Mouse (Mus musculus): ENCODE measurements around the gene Snrnp200.
"Not testable (repeated sequence)": the region's sequence is repeated elsewhere in the genome, so short reads cannot be mapped to it uniquely, and the experiment has no call there.

Snrnp200 gene

GRCm38 (mm10) chr2:127207547-127208451, at the start of gene Snrnp200, which contains the start of gene 1810024B03Rik:
Gene Snrnp200 (plus strand): TSS chr2:127208386.
Gene 1810024B03Rik (minus strand): TSS chr2:127208280.
- peak; percentile 93 for DNase-seq

- no peak for DNase-seq
Measured at GRCm38 (mm10) chr2:127165675-127166074, 42.5 kb upstream of the Snrnp200 start.

GRCm38 (mm10) chr2:127166261-127166660, 41.9 kb upstream of the Snrnp200 start:
- peak; percentile 10 for DNase-seq

- DNase-seq = peak; percentile 76
Measured at GRCm38 (mm10) chr2:127182598-127183381, 25.4 kb upstream of the Snrnp200 start.

- DNase-seq = no peak
Measured at GRCm38 (mm10) chr2:127189574-127189973, 18.6 kb upstream of the Snrnp200 start.

- DNase-seq = peak; percentile 64
Measured at GRCm38 (mm10) chr2:127204932-127205331, 3.3 kb upstream of the Snrnp200 start.

- not testable (repeated sequence) for DNase-seq
Measured at GRCm38 (mm10) chr2:127205936-127206335, 2.2 kb upstream of the Snrnp200 start.

GRCm38 (mm10) chr2:127206916-127207315, 1.3 kb upstream of the Snrnp200 start:
- no peak for DNase-seq

- DNase-seq = no peak
Measured at GRCm38 (mm10) chr2:127208452-127208769, 225 bp downstream of the Snrnp200 start.

- no peak for DNase-seq
Measured at GRCm38 (mm10) chr2:127210701-127211100, 2.5 kb downstream of the Snrnp200 start.

- no peak for DNase-seq
Measured at GRCm38 (mm10) chr2:127217746-127218145, 9.6 kb downstream of the Snrnp200 start.

- DNase-seq = no peak
Measured at GRCm38 (mm10) chr2:127225261-127225660, 17.1 kb downstream of the Snrnp200 start.

GRCm38 (mm10) chr2:127237897-127238610, 29.9 kb downstream of the Snrnp200 start:
- DNase-seq = no peak

GRCm38 (mm10) chr2:127240065-127240464, 31.9 kb downstream of the Snrnp200 start:
- DNase-seq = no peak

GRCm38 (mm10) chr2:127247592-127248333, 39.6 kb downstream of the Snrnp200 start, which contains the start of the genes Ciao1 and Tmem127:
Gene Ciao1 (minus strand): TSS chr2:127247816.
Gene Tmem127 (plus strand): TSS chr2:127247908.
- peak; percentile 96 for DNase-seq

GRCm38 (mm10) chr2:127248334-127249004, 40.3 kb downstream of the Snrnp200 start:
- peak; percentile 60 for DNase-seq

GRCm38 (mm10) chr2:127250291-127251008, 42.3 kb downstream of the Snrnp200 start:
- DNase-seq = no peak

- no peak for DNase-seq
Measured at GRCm38 (mm10) chr2:127251457-127251856, 43.3 kb downstream of the Snrnp200 start.

GRCm38 (mm10) chr2:127251880-127252527, 43.8 kb downstream of the Snrnp200 start:
- DNase-seq = no peak

GRCm38 (mm10) chr2:127252787-127253186, 44.6 kb downstream of the Snrnp200 start:
- no peak for DNase-seq

All from thymus, postnatal 25 days (tissue).